Mouse (Mus musculus): ENCODE measurements at regions not wholly inside any gene's neighbourhood (a gene's known extent, or its start where the extent isn't known, plus 50 kb on each side); places are given as distances from the start of the nearest gene placed in this dataset.

- TF ChIP-seq CTCF (conservative IDR thresholded peaks at IDR 0.05; ENCODE audit: low read length) (no peak), POU5F1 (IDR thresholded peaks at IDR 0.05; ENCODE audit: borderline replicate concordance, low read length) (no peak)
Observed at GRCm38 (mm10) chr4:135054353-135054752, 66.1 kb upstream of the Runx3 start.
